ENCODE assay signal across 10 mouse cellular contexts in the genomic region with DNA sequence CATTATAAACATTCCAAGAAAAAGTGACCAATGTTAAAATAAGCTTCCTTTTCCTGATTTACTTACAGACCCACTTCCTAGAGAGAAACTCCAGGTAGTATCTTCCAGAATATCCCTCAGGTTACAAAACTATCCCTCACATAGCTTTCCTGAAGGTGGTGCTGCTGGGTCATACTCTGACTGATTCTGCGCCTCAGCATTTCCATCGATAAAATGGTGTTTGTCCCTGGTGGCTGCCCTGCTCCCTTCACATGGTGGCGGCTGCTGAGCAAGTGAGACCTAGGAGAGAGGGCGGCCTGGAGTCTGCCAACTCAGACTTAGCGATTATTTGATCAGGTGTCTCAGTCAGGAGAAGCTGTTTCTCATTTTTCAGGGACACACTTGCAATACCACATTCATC.
DNase-seq lines count a peak whose midpoint lies in the region; ATAC-seq and TF ChIP-seq lines count a peak whose summit lies in the region.
"Had no signal": no experiment of that assay in that cellular context is flagged by ENCODE, and none has a peak within 500 bp of the region (broad histone marks: within the 10 kb centered on the region; RNA-seq: fewer than 3 reads in every experiment).

No protein-coding gene starts in this region.

- no peak overlapping the region for H3K9ac ChIP-seq in liver, adult 2 months (ENCODE audit: low read depth, low read length)
- no peak overlapping the region for H3K9ac ChIP-seq in liver, embryonic 12.5 days

- H3K36me3 ChIP-seq in liver, adult 2 months (ENCODE audit: control insufficient read depth, insufficient read depth, low read length) = no peaks in the 10 kb centered on the region
- no peaks in the 10 kb centered on the region for H3K36me3 ChIP-seq in liver, embryonic 12.5 days
- H3K36me3 ChIP-seq: G1E had no signal

- ATAC-seq in liver, embryonic 12.5 days = no peak
- no peak for ATAC-seq in monocyte, adult 5-6 weeks (replicated peaks; ENCODE audit: insufficient number of reproducible peaks, low FRiP score, low TSS enrichment, poor library complexity, severe bottlenecking)

- H3K79me2 ChIP-seq in liver, adult 2 months (ENCODE audit: control insufficient read depth, insufficient read depth, low read length) = no peaks in the 10 kb centered on the region

- no peak overlapping the region for H3K4me2 ChIP-seq in liver, embryonic 12.5 days

- H3K27me3 ChIP-seq in liver, adult 2 months (ENCODE audit: control insufficient read depth, insufficient read depth, low read length) = no peaks in the 10 kb centered on the region
- no peaks in the 10 kb centered on the region for H3K27me3 ChIP-seq in liver, embryonic 12.5 days (replicated peaks)
- H3K27me3 ChIP-seq: megakaryocyte, embryonic 14.5 days had no signal

- TF ChIP-seq POLR2A in liver, adult 2 months (IDR thresholded peaks at IDR 0.05; ENCODE audit: extremely low read depth, insufficient read depth, low read length) = no peak
- no peak for TF ChIP-seq POLR2A in lung, adult 2 months (IDR thresholded peaks at IDR 0.05; ENCODE audit: borderline replicate concordance, extremely low read depth, low read depth, low read length)

- peak; percentile 60 for DNase-seq in gastrocnemius, adult 18-20 months (ENCODE audit: low spot score)
- no peak for DNase-seq in gastrocnemius, postnatal 25 days
- peak; percentile 22 for DNase-seq in liver, adult 2 months (ENCODE audit: extremely low read depth, low read depth, low spot score)
- peak; percentile 24 for DNase-seq in adipocyte (ENCODE audit: low spot score)
- no peak for DNase-seq in lung, adult 2 months
- no peak for DNase-seq in spleen, postnatal 36 days (ENCODE audit: low spot score in 2 of 2)

- H3K4me1 ChIP-seq in liver, adult 2 months (ENCODE audit: control insufficient read depth, insufficient read depth, low read length) = no peaks in the 10 kb centered on the region
- H3K4me1 ChIP-seq in liver, embryonic 12.5 days = no peaks in the 10 kb centered on the region
- no peaks in the 10 kb centered on the region for H3K4me1 ChIP-seq in lung, adult 2 months (ENCODE audit: control insufficient read depth, insufficient read depth, low read length)
- H3K4me1 ChIP-seq: megakaryocyte, embryonic 14.5 days had no signal

- H3K27ac ChIP-seq in liver, adult 2 months (replicated peaks; ENCODE audit: insufficient read depth, low read depth, low read length) = no peak overlapping the region
- no peak overlapping the region for H3K27ac ChIP-seq in liver, embryonic 12.5 days

- peak; percentile 53 for TF ChIP-seq CTCF in liver, adult 2 months (IDR thresholded peaks at IDR 0.05; ENCODE audit: low read depth, low read length)
- peak; percentile 32 for TF ChIP-seq CTCF in lung, adult 2 months (IDR thresholded peaks at IDR 0.05; ENCODE audit: insufficient read depth, low read length)

- H3K9me3 ChIP-seq in liver, embryonic 12.5 days (replicated peaks) = no peaks in the 10 kb centered on the region

- 55% methylated on average over 5 of the region's 5 CpGs for WGBS in liver, adult 2 months
- WGBS in liver, embryonic 12.5 days (ENCODE audit: insufficient replicate concordance) = 54% methylated on average over 5 of the region's 5 CpGs
- WGBS in lung, adult 2 months = 61% methylated on average over 5 of the region's 5 CpGs

- H3K4me3 ChIP-seq in liver, adult 2 months (ENCODE audit: insufficient read depth, low read depth, low read length) = no peak overlapping the region
- no peak overlapping the region for H3K4me3 ChIP-seq in liver, embryonic 12.5 days
- no peak overlapping the region for H3K4me3 ChIP-seq in lung, adult 2 months (replicated peaks; ENCODE audit: extremely low read depth, low read depth, low read length)
- H3K4me3 ChIP-seq: megakaryocyte, embryonic 14.5 days had no signal

Comparison
In these comparisons a context has a peak if more than half of its experiments do, and no peak if none do; other contexts are left out.
1. DNase-seq: peak in gastrocnemius, adult 18-20 months (single experiment), liver, adult 2 months (single experiment) and adipocyte (single experiment); none in gastrocnemius, postnatal 25 days (single experiment), lung, adult 2 months (single experiment) and spleen, postnatal 36 days (0 of 2).